Mouse (Mus musculus) forebrain, embryonic 16.5 days (tissue): Measurements from ENCODE around the gene Rbfox2. TPM values are rescaled to one million over a fixed set of nuclear protein-coding genes. Genes with fewer than 3 reads are reported as not detected.

Experiments used
- ATAC-seq: fragments of 200-750 bp; cut with Nextera tagmentation; 2 replicates; pipeline ENCODE4 v1.8.0; 2017; ENCODE audit warnings: mild to moderate bottlenecking, moderate library complexity
- H3K27ac ChIP-seq: fragments of 300-500 bp; sonication (generic); 2 replicates; pipeline ENCODE4 v1.5.1; 2014; ENCODE audit warnings: low read length, control low read depth
- H3K27me3 ChIP-seq: fragments of 300-500 bp; sonication (generic); replicated peaks from 2 replicates; pipeline ENCODE4 v1.6.1; 2014; ENCODE audit warnings: low read length; ENCODE audit not compliant: control insufficient read depth, insufficient read depth
- H3K36me3 ChIP-seq: fragments of 300-500 bp; sonication (generic); 2 replicates; pipeline ENCODE4 v1.6.1; 2014; ENCODE audit not compliant: control insufficient read depth, insufficient read depth
- H3K4me1 ChIP-seq: fragments of 300-500 bp; sonication (generic); replicated peaks from 2 replicates; pipeline ENCODE4 v1.6.1; 2014; ENCODE audit warnings: low read length; ENCODE audit not compliant: control insufficient read depth, insufficient read depth
- H3K4me2 ChIP-seq: fragments of 300-500 bp; sonication (generic); 2 replicates; pipeline ENCODE4 v1.6.1; 2014; ENCODE audit warnings: mild to moderate bottlenecking, low read length, control low read depth
- H3K4me3 ChIP-seq: fragments of 300-500 bp; sonication (generic); replicated peaks from 2 replicates; pipeline ENCODE4 v1.5.1; 2014; ENCODE audit warnings: mild to moderate bottlenecking, low read length, control low read depth
- H3K9ac ChIP-seq: fragments of 300-500 bp; sonication (generic); replicated peaks from 2 replicates; pipeline ENCODE4 v1.6.1; 2014; ENCODE audit warnings: low read depth, low read length, control low read depth
- H3K9me3 ChIP-seq: fragments of 300-500 bp; sonication (generic); 2 replicates; pipeline ENCODE4 v1.6.1; 2016; ENCODE audit warnings: low read length; ENCODE audit not compliant: control insufficient read depth
- WGBS: fragments of 180-500 bp; shearing (Covaris S2); extraction: QIAGEN DNeasy Blood & Tissue Kit; methylation state at CpG from one replicate; pipeline ENCODE4 v1.1.7; 2014; 5-methylcytosine and 5-hydroxymethylcytosine counted together
- polyA plus RNA-seq: library from polyadenylated mRNA; unstranded; fragments of >200 nt; fragmentation: Nextera tagmentation; extraction: Ambion mirVana; gene quantifications from 2 replicates; pipeline ENCODE4 v1.2.1, GENCODE M21; 2015

The Rbfox2 gene
- polyA plus RNA-seq, 1 experiment from 2014 or later, result 212 TPM

DNA sequence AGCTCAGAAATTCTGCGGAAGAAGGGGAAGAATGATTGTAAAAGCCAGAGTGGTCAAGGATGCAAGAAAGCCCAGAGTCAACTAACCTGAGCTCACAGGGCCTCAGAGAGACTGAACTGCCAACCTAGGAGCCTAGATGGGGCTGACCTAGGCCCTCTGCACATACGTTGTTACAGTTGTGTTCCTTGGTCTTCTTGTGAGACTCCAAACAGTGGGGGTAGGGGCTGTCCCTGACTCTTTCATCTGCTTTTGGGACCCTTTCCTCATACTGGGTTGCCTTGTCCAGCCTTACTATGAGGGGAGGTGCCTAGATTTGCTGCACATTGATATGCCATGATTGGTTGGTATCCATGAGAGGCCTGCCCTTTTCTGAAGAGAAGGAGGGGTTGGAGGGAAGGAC lies 56.0 kb downstream of the Rbfox2 start:
- H3K27ac ChIP-seq, result no peak overlapping the region
- H3K4me3 ChIP-seq, result no peak overlapping the region
- H3K9me3 ChIP-seq, result no peaks in the 10 kb centered on the region
- H3K9ac ChIP-seq, result no peak overlapping the region
- H3K27me3 ChIP-seq, result no peaks in the 10 kb centered on the region
- H3K4me1 ChIP-seq, result peaks cover 22% of the 10 kb centered on the region
- no peak overlapping the region for H3K4me2 ChIP-seq
- 96% methylated on average over 2 of the region's 2 CpGs for WGBS
- no peak for ATAC-seq
- no peaks in the 10 kb centered on the region for H3K36me3 ChIP-seq

DNA sequence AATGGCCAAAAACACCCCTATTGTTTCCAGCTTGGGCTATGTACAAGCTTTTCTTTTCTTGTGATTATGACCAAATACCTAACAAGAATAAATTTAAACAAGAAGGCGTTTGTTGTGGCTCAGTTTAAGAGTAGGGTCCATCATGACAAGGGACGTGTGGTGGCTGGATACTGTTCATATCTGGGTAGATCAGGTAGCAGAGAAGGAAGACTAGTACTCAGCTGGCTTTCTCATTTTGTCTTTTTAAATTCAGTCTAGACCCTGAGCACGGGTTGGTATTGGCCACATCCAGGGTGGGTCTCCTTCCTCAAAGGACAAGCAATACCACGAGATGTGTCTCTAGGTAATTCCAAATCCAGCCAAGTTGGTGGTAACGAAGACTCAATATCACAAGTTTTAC lies 57.4 kb downstream of the Rbfox2 start:
- 82% methylated on average over 5 of the region's 5 CpGs for WGBS
- no peak overlapping the region for H3K4me3 ChIP-seq
- ATAC-seq, result no peak
- H3K9me3 ChIP-seq, result no peaks in the 10 kb centered on the region
- no peaks in the 10 kb centered on the region for H3K27me3 ChIP-seq
- H3K36me3 ChIP-seq, result no peaks in the 10 kb centered on the region
- no peak overlapping the region for H3K4me2 ChIP-seq
- H3K9ac ChIP-seq, result no peak overlapping the region
- peaks cover 23% of the 10 kb centered on the region for H3K4me1 ChIP-seq
- H3K27ac ChIP-seq, result no peak overlapping the region

DNA sequence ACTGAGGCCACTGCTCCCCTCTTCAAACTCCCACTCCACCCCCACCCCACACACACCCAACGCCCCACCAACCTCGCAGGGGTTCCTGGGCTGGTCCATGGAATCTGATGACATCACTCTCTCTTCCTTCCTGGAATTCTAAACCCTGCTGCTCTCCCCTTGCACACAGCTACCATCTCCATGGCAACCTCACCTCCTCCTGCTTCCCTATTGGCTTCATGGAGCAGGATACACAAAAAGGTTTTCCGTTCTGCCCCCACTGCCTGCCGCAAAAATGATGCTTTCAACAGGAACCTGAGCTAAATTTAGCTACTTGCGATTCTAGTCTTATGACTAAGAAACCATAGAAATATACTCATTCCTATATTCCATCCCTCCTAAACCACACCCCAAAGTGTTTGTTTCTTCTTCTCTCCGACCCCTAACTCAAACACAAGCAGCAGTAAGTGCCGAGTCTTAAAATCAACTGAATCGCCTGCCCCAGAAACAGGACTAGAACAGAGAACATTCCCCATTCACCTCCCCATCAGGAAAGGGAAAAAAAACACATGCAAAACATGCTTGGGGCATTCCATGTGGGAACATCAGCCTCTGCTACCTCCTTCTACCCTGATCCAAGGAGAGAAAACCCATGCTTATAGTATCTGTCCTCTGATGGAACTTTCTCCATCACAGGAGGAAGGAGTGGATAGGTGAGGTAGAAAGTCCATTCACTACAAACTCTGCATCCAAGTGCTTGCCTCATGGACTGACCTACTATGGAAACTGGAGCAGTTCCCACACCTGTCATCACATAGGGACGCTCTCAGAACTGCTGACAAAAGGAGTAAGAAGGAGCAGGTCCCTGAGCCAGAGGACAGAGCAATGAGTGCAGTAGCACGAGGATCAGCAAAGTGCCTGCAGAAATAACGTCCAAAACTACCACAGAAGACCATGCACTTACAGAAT lies 61.1 kb downstream of the Rbfox2 start:
- ATAC-seq, result peak; percentile 99
- peak overlapping the region; percentile 68 for H3K9ac ChIP-seq
- H3K36me3 ChIP-seq, result no peaks in the 10 kb centered on the region
- 2% methylated on average over 11 of the region's 11 CpGs for WGBS
- peak overlapping the region; percentile 96 for H3K27ac ChIP-seq
- peaks cover 28% of the 10 kb centered on the region for H3K4me1 ChIP-seq
- H3K4me2 ChIP-seq, result peak overlapping the region; percentile 61
- H3K9me3 ChIP-seq, result no peaks in the 10 kb centered on the region
- no peaks in the 10 kb centered on the region for H3K27me3 ChIP-seq
- H3K4me3 ChIP-seq, result peak overlapping the region; percentile 49

DNA sequence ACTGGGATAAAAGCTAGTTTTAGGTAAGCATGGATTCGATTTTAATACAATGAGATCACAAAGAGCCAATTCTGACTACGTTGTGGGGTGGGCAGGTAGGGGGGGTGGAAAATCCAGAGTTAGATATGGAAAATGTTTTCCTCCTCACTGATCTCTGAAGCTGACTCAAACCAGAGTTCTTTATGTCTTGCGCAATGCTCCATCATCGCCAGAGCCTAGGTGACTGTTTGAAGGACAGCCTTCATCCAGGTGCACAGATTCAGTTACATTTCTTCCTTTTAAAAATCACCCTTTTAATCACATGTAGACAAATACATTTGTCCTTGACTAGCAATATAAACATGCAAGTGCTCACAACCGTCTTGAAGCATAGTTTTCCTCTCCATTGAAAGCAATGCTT lies 62.2 kb downstream of the Rbfox2 start:
- no peaks in the 10 kb centered on the region for H3K36me3 ChIP-seq
- peak overlapping the region; percentile 45; the same call in 1 of the 2 replicates for H3K9ac ChIP-seq
- 63% methylated on average over 5 of the region's 5 CpGs for WGBS
- peak overlapping the region; percentile 60 for H3K27ac ChIP-seq
- no peaks in the 10 kb centered on the region for H3K9me3 ChIP-seq
- H3K4me1 ChIP-seq, result peaks cover 32% of the 10 kb centered on the region
- H3K4me3 ChIP-seq, result peak overlapping the region; percentile 36
- H3K4me2 ChIP-seq, result peak overlapping the region; percentile 57
- no peak for ATAC-seq
- no peaks in the 10 kb centered on the region for H3K27me3 ChIP-seq

DNA sequence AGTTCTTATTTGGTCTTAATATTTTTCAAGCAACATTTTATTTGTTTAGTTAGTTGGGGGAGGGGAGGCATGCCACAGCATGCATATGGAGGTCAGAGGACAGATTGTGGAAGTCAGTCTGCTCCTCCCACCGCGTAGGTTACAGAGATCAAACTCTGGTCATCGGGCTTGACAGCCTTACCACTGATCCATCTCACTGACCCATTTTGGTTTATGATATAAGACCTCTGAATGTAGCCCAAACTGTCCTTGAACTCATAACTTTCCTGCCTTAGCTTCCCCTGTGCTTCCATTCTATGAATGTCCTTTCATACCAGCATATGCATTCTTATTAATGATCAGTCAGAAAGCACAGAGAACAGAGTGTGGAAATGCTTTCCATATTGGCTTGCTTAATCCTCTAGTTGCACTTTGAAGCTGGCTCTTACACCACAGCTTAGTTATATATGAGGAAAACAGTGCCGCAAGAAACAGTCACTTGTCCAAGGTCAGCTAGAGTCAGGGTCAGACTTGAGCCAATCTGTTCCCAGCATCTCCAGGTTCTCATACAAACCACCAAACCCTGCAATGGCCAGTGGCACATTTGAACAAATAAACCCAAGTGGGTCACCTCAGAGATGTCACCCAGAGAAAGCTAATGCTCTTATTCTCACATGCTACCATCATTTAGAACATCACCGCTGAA lies 62.8 kb downstream of the Rbfox2 start:
- 89% methylated on average over 5 of the region's 5 CpGs for WGBS
- Histone ChIP-seq H3K9me3 (no peaks in the 10 kb centered on the region), H3K27ac (peak overlapping the region; percentile 60), H3K9ac (peak overlapping the region; percentile 45; the same call in 1 of the 2 replicates), H3K4me2 (peak overlapping the region; percentile 57), H3K4me3 (peak overlapping the region; percentile 36), H3K4me1 (peaks cover 34% of the 10 kb centered on the region), H3K27me3 (no peaks in the 10 kb centered on the region), H3K36me3 (no peaks in the 10 kb centered on the region)
- ATAC-seq, result no peak

DNA sequence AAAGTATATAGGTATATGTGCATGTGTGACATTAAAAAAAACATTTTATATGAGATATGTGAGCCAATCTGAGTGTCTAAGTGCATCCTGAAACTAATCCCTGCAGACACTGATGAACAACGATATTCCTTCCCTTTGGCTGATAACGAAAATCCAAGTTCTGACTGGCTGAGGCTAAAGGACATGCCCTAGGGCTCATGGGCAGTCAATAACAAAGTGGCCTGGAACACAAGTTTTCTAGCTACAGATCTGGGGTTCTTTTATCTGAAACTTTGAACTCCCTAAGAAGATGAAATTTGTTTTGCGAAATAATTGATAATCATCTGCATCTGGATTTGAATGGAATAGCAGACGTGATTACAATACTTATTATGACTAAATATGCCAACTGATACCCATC lies 66.2 kb downstream of the Rbfox2 start:
- Histone ChIP-seq H3K4me2 (no peak overlapping the region), H3K36me3 (no peaks in the 10 kb centered on the region), H3K4me3 (no peak overlapping the region), H3K4me1 (peaks cover 20% of the 10 kb centered on the region), H3K9me3 (no peaks in the 10 kb centered on the region), H3K9ac (no peak overlapping the region), H3K27ac (no peak overlapping the region), H3K27me3 (no peaks in the 10 kb centered on the region)
- ATAC-seq, result no peak
- 83% methylated on average over 4 of the region's 4 CpGs for WGBS

DNA sequence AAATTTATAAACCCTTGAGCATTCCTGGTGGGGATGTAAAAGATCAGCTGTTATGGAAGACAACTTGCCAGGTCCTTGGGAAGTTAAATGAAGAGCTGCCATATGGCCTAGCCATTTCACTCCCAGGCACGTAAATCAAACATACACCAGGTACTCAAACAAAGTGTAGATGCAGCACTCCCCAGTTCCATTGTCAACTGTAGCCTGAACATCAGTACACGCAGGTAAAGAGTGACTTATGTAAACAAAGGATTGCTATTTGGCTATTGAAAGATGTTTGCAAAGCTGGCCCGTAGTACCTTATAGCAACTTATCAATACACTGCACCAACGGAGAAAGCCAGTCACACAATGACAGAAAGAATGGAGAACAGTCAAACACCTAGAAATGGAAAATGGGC lies 67.2 kb downstream of the Rbfox2 start:
- H3K9ac ChIP-seq, result no peak overlapping the region
- H3K4me3 ChIP-seq, result no peak overlapping the region
- H3K27ac ChIP-seq, result no peak overlapping the region
- no peaks in the 10 kb centered on the region for H3K9me3 ChIP-seq
- H3K4me1 ChIP-seq, result peaks cover 24% of the 10 kb centered on the region
- H3K27me3 ChIP-seq, result no peaks in the 10 kb centered on the region
- H3K36me3 ChIP-seq, result no peaks in the 10 kb centered on the region
- WGBS, result 76% methylated on average over 4 of the region's 4 CpGs
- H3K4me2 ChIP-seq, result no peak overlapping the region
- no peak for ATAC-seq

DNA sequence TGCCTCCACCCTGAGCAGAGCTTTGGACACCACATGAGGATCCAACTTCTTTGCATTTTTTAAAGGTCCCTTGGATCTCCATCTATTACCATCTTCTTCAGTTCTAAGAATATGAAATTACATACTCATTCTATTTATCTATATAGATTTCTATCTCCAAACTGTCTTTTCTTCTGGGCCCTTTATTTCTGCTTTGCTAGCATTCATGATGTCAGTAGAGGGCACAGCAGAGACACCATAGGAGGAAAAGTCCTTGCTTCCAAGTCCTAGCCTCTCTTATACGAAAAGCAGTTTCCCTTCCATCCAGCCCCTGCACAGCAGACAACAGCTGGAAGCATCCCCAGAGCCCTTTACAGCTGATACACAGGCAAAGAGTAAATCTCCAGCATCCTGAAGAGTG lies 69.1 kb downstream of the Rbfox2 start:
- no peak overlapping the region for H3K27ac ChIP-seq
- no peaks in the 10 kb centered on the region for H3K27me3 ChIP-seq
- H3K4me2 ChIP-seq, result no peak overlapping the region
- H3K4me1 ChIP-seq, result peaks cover 9% of the 10 kb centered on the region
- H3K9ac ChIP-seq, result no peak overlapping the region
- 69% methylated on average over 1 of the region's 1 CpGs for WGBS
- no peaks in the 10 kb centered on the region for H3K36me3 ChIP-seq
- no peak for ATAC-seq
- no peak overlapping the region for H3K4me3 ChIP-seq
- H3K9me3 ChIP-seq, result no peaks in the 10 kb centered on the region

DNA sequence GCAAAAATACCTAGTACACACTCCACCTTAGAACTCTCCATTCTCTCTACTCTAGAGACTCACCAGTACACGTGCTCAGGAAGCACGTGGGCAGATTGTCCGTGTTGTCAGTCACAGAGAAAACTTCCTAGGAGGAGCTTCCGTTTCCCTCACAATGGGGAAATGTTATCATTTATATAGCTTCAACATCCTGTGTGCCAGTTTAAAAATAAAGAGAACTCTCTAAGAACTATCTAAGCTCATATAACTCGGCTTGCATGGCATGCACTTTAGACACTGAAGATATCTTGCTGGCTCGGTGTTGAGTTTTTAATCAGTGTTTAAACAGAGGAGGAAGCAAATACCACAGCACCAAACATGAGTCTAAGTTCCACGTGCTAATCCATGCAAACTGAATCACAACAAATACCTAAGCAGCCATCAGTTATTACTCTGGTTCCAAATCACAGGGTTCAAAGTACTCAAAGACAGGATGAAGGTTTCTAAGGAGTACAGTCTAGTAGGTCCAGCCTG lies 70.7 kb downstream of the Rbfox2 start:
- Histone ChIP-seq H3K36me3 (no peaks in the 10 kb centered on the region), H3K9ac (no peak overlapping the region), H3K4me1 (peaks cover 9% of the 10 kb centered on the region), H3K9me3 (no peaks in the 10 kb centered on the region), H3K4me3 (no peak overlapping the region), H3K27me3 (no peaks in the 10 kb centered on the region), H3K4me2 (no peak overlapping the region), H3K27ac (no peak overlapping the region; the same call in 1 of the 2 replicates)
- 84% methylated on average over 7 of the region's 7 CpGs for WGBS
- no peak for ATAC-seq
